Mouse (Mus musculus) thymus, adult 2 months (tissue): ENCODE results near the gene Ogn. TPM values are rescaled to one million over a fixed set of nuclear protein-coding genes. Genes with fewer than 3 reads are reported as not detected.

Experiments
- DNase-seq: peaks from one replicate; pipeline ENCODE4 v3.0.0; 2021
- H3K27ac ChIP-seq: fragments of 200-500 bp; 2 replicates; pipeline ENCODE4 v1.5.1; 2012; ENCODE audit warnings: low read length, control low read depth; ENCODE audit not compliant: control insufficient read depth, insufficient read depth
- H3K27me3 ChIP-seq: fragments of 200-500 bp; 2 replicates; pipeline ENCODE4 v1.6.1; 2012; ENCODE audit warnings: mild to moderate bottlenecking, low read length, moderate library complexity, mixed read lengths; ENCODE audit not compliant: control insufficient read depth, insufficient read depth
- H3K36me3 ChIP-seq: fragments of 200-500 bp; 2 replicates; pipeline ENCODE4 v1.6.1; 2012; ENCODE audit warnings: mild to moderate bottlenecking, low read length, moderate library complexity; ENCODE audit not compliant: control insufficient read depth, insufficient read depth
- H3K4me1 ChIP-seq: fragments of 200-500 bp; replicated peaks from 2 replicates; pipeline ENCODE4 v1.6.1; 2012; ENCODE audit warnings: low read length; ENCODE audit not compliant: control insufficient read depth, insufficient read depth
- H3K4me3 ChIP-seq: fragments of 200-500 bp; 2 replicates; pipeline ENCODE4 v1.5.1; 2012; ENCODE audit warnings: mild to moderate bottlenecking, low read length, control low read depth, moderate library complexity; ENCODE audit not compliant: control insufficient read depth, insufficient read depth
- CTCF ChIP-seq: fragments of 200-500 bp; IDR thresholded peaks from 2 replicates; pipeline ENCODE4 v1.5.1; 2012; ENCODE audit warnings: mild to moderate bottlenecking, control low read depth, low read length, moderate library complexity, borderline replicate concordance; ENCODE audit not compliant: control insufficient read depth, poor library complexity, insufficient read depth; ENCODE audit errors: extremely low read depth
- POLR2A ChIP-seq: fragments of 200-500 bp; IDR thresholded peaks from 2 replicates; pipeline ENCODE4 v1.6.1; 2012; ENCODE audit warnings: mild to moderate bottlenecking, low read length, control low read depth, moderate library complexity; ENCODE audit not compliant: control insufficient read depth, poor library complexity, insufficient read depth; ENCODE audit errors: extremely low read depth
- WGBS: fragments of 180-500 bp; shearing (Covaris S2); methylation state at CpG from one replicate; pipeline ENCODE4 v1.1.7; 2018; 5-methylcytosine and 5-hydroxymethylcytosine counted together
- polyA plus RNA-seq: library from polyadenylated mRNA; depleted of rRNA; stranded (reverse); fragments of >200 nt; gene quantifications from 2 replicates; pipeline ENCODE4 v1.2.3, GENCODE M21; 2012

Gene Ogn
- polyA plus RNA-seq, 1 experiment, result 2.0 TPM

GRCm38 (mm10) chr13:49642650-49643049 is 34.8 kb downstream of the Ogn start:
- no peaks in the 10 kb centered on the region for H3K27me3 ChIP-seq
- no peak overlapping the region for H3K27ac ChIP-seq
- no peak for DNase-seq
- TF ChIP-seq POLR2A, result no peak
- no peak for TF ChIP-seq CTCF
- no peak overlapping the region for H3K4me3 ChIP-seq
- H3K4me1 ChIP-seq, result no peaks in the 10 kb centered on the region
- 95% methylated on average over 6 of the region's 6 CpGs for WGBS
- H3K36me3 ChIP-seq, result no peaks in the 10 kb centered on the region; the same call in 1 of the 2 replicates

- Histone ChIP-seq H3K4me3 (no peak overlapping the region), H3K27me3 (no peaks in the 10 kb centered on the region), H3K36me3 (no peaks in the 10 kb centered on the region), H3K4me1 (no peaks in the 10 kb centered on the region), H3K27ac (no peak overlapping the region)
- TF ChIP-seq CTCF (no peak), POLR2A (no peak)
- no peak for DNase-seq
Observed at GRCm38 (mm10) chr13:49643669-49644362, 36.0 kb downstream of the Ogn start.

GRCm38 (mm10) chr13:49644731-49645529 is 37.1 kb downstream of the Ogn start:
- no peak overlapping the region for H3K27ac ChIP-seq
- TF ChIP-seq CTCF (no peak), POLR2A (no peak)
- DNase-seq, result no peak
- WGBS, result 71% methylated on average over 2 of the region's 2 CpGs
- no peaks in the 10 kb centered on the region for H3K36me3 ChIP-seq
- H3K4me3 ChIP-seq, result no peak overlapping the region
- no peaks in the 10 kb centered on the region for H3K4me1 ChIP-seq
- no peaks in the 10 kb centered on the region for H3K27me3 ChIP-seq

- H3K4me3 ChIP-seq, result no peak overlapping the region
- 86% methylated on average over 1 of the region's 1 CpGs for WGBS
- H3K27ac ChIP-seq, result no peak overlapping the region
- no peak for TF ChIP-seq CTCF
- no peak for TF ChIP-seq POLR2A
- no peaks in the 10 kb centered on the region for H3K27me3 ChIP-seq
- no peaks in the 10 kb centered on the region for H3K4me1 ChIP-seq
- no peak for DNase-seq
- H3K36me3 ChIP-seq, result no peaks in the 10 kb centered on the region
Observed at GRCm38 (mm10) chr13:49646019-49646418, 38.2 kb downstream of the Ogn start.

- no peak overlapping the region for H3K27ac ChIP-seq
- TF ChIP-seq POLR2A (no peak), CTCF (no peak)
- no peaks in the 10 kb centered on the region for H3K27me3 ChIP-seq
- H3K36me3 ChIP-seq, result no peaks in the 10 kb centered on the region
- no peak for DNase-seq
- H3K4me1 ChIP-seq, result no peaks in the 10 kb centered on the region
- H3K4me3 ChIP-seq, result no peak overlapping the region
- 75% methylated on average over 2 of the region's 2 CpGs for WGBS
Observed at GRCm38 (mm10) chr13:49651136-49651535, 43.3 kb downstream of the Ogn start.

- 5% methylated on average over 4 of the region's 4 CpGs for WGBS
- no peaks in the 10 kb centered on the region for H3K36me3 ChIP-seq
- H3K27me3 ChIP-seq, result no peaks in the 10 kb centered on the region
- no peak overlapping the region for H3K27ac ChIP-seq
- DNase-seq, result no peak
- peak overlapping the region; percentile 46; the same call in 1 of the 2 replicates for H3K4me3 ChIP-seq
- TF ChIP-seq POLR2A (no peak), CTCF (no peak)
- H3K4me1 ChIP-seq, result no peaks in the 10 kb centered on the region
Observed at GRCm38 (mm10) chr13:49651781-49652351, 44.0 kb downstream of the Ogn start.

- no peak for TF ChIP-seq CTCF
- TF ChIP-seq POLR2A, result 0 out of 2 replicates have a peak, but pooled peaks have one; percentile 28
- Histone ChIP-seq H3K4me1 (no peaks in the 10 kb centered on the region), H3K27ac (peak within 1 kb of the TSS; percentile 2; the same call in 1 of the 2 replicates), H3K27me3 (no peaks in the 10 kb centered on the region), H3K36me3 (0 out of 2 replicates have a peak, but pooled peaks cover 2% of the 10 kb centered on the region), H3K4me3 (peak within 1 kb of the TSS; percentile 86)
- DNase-seq, result peak; percentile 99
- under 1% methylated on average over 68 of the region's 68 CpGs for WGBS
Observed at GRCm38 (mm10) chr13:49652481-49653179, 44.8 kb downstream of the Ogn start, which contains the start of the genes Cenpp and Nol8. Gene Cenpp (minus strand): TSS chr13:49652785. Gene Nol8 (plus strand): TSS chr13:49653078.
